Mouse (Mus musculus): ENCODE measurements around the gene Zdhhc6. TPM values are rescaled to one million over a fixed set of nuclear protein-coding genes. Genes with fewer than 3 reads are reported as not detected.

The Zdhhc6 gene
- polyA plus RNA-seq, 1 experiment from 2014 or later: 106 TPM

GRCm38 (mm10) chr19:55227135-55227534, 88.7 kb downstream of the Zdhhc6 start:
- no peaks in the 10 kb centered on the region for H3K9me3 ChIP-seq (ENCODE audit: low read depth, low read length)
- H3K27ac ChIP-seq (ENCODE audit: low read depth): no peak overlapping the region
- no peaks in the 10 kb centered on the region for H3K4me1 ChIP-seq (ENCODE audit: insufficient read depth)
- no peak for ATAC-seq (ENCODE audit: insufficient read depth)
- no peak overlapping the region for H3K9ac ChIP-seq
- H3K4me2 ChIP-seq: no peak overlapping the region
- no peaks in the 10 kb centered on the region for H3K36me3 ChIP-seq (ENCODE audit: insufficient read depth)
- no peak for TF ChIP-seq CTCF (IDR thresholded peaks at IDR 0.05; ENCODE audit: low read depth)
- H3K27me3 ChIP-seq (ENCODE audit: insufficient read depth, low read length): no peaks in the 10 kb centered on the region
- WGBS: 78% methylated on average over 7 of the region's 7 CpGs
- no peak overlapping the region for H3K4me3 ChIP-seq (ENCODE audit: low read depth, low read length)
- no peak for DNase-seq

DNA sequence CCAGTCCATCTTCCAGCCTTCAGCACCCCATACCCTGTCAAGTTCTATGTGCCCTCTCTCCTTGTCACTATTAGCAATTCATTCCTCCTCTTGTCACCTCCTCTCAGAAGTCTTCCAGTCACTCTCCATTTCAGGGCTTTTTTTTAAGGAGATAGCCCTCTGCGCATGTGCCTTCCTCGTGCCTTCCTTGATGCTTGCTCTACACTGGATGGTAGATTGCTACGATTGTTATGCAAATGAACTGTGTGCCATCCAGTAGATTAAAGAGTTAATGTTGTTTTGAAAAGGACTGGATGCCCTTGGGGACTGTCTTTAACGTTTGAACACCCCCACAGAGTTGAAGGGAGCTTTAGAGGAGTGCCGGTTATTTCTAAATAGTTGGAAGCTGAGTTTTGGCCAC, 89.2 kb downstream of the Zdhhc6 start:
- H3K36me3 ChIP-seq (ENCODE audit: insufficient read depth): no peaks in the 10 kb centered on the region
- no peak for TF ChIP-seq CTCF (IDR thresholded peaks at IDR 0.05; ENCODE audit: low read depth)

GRCm38 (mm10) chr19:55222268-55222667, 93.6 kb downstream of the Zdhhc6 start:
- Histone ChIP-seq H3K4me3 (ENCODE audit: low read depth, low read length) (no peak overlapping the region), H3K27ac (ENCODE audit: low read depth) (no peak overlapping the region), H3K9me3 (ENCODE audit: low read depth, low read length) (no peaks in the 10 kb centered on the region), H3K36me3 (ENCODE audit: insufficient read depth) (no peaks in the 10 kb centered on the region), H3K4me2 (no peak overlapping the region), H3K27me3 (ENCODE audit: insufficient read depth, low read length) (0 out of 2 replicates have a peak, but pooled peaks cover 4% of the 10 kb centered on the region), H3K4me1 (ENCODE audit: insufficient read depth) (0 out of 2 replicates have a peak, but pooled peaks cover 5% of the 10 kb centered on the region), H3K9ac (no peak overlapping the region)
- no peak for ATAC-seq (ENCODE audit: insufficient read depth)
- DNase-seq: no peak
- 89% methylated on average over 9 of the region's 9 CpGs for WGBS
- no peak for TF ChIP-seq CTCF (IDR thresholded peaks at IDR 0.05; ENCODE audit: low read depth)

More for the DNA sequence above, 89.2 kb downstream of the Zdhhc6 start:
- ATAC-seq (ENCODE audit: insufficient read depth) (no peak), DNase-seq (no peak)
- no peak overlapping the region for H3K4me3 ChIP-seq (ENCODE audit: low read depth, low read length)
- WGBS: 71% methylated on average over 5 of the region's 5 CpGs
- no peak overlapping the region for H3K4me2 ChIP-seq
- no peak overlapping the region for H3K9ac ChIP-seq
- H3K9me3 ChIP-seq (ENCODE audit: low read depth, low read length): no peaks in the 10 kb centered on the region
- H3K4me1 ChIP-seq (ENCODE audit: insufficient read depth): no peaks in the 10 kb centered on the region
- no peak overlapping the region for H3K27ac ChIP-seq (ENCODE audit: low read depth)
- H3K27me3 ChIP-seq (ENCODE audit: insufficient read depth, low read length): no peaks in the 10 kb centered on the region

Other genes with a start within 250 kb of the Zdhhc6 start
- 29.4 and 31.0 TPM in 2 replicates for gene Gpam, start 188.8 kb downstream of the Zdhhc6 start, polyA plus RNA-seq (2014; fragmentation: Nextera tagmentation; extraction: Ambion mirVana)
- gene Tectb, start 135.3 kb downstream of the Zdhhc6 start, polyA plus RNA-seq (2014; fragmentation: Nextera tagmentation; extraction: Ambion mirVana): not detected in 2 replicates
- gene Gucy2g, start 74.8 kb downstream of the Zdhhc6 start, polyA plus RNA-seq (2014; fragmentation: Nextera tagmentation; extraction: Ambion mirVana): not detected in 2 replicates
- 60.1 and 69.3 TPM in 2 replicates for gene Acsl5, start 64.1 kb downstream of the Zdhhc6 start, polyA plus RNA-seq (2014; fragmentation: Nextera tagmentation; extraction: Ambion mirVana)
- 25.0 and 25.5 TPM in 2 replicates for gene Vti1a, start 263 bp upstream of the Zdhhc6 start, polyA plus RNA-seq (2014; fragmentation: Nextera tagmentation; extraction: Ambion mirVana)

Data from lung, embryonic 14.5 days (tissue).